Mouse (Mus musculus) stomach, postnatal 0 days (tissue): ENCODE measurements at regions not wholly inside any gene's neighbourhood (a gene's known extent, or its start where the extent isn't known, plus 50 kb on each side); places are given as distances from the start of the nearest gene placed in this dataset.

Experiments used
- ATAC-seq: fragments of 200-750 bp; cut with Nextera tagmentation; 2 replicates; pipeline ENCODE4 v1.8.0; 2017; ENCODE audit not compliant: low FRiP score, low TSS enrichment
- DNase-seq: peaks from one replicate; pipeline ENCODE4 v3.0.0-alpha.2; 2016; ENCODE audit warnings: low spot score
- H3K27ac ChIP-seq: fragments of 300-500 bp; sonication (generic); replicated peaks from 2 replicates; pipeline ENCODE4 v1.5.1; 2014; ENCODE audit warnings: mild to moderate bottlenecking, control low read depth
- H3K27me3 ChIP-seq: fragments of 300-500 bp; sonication (generic); 2 replicates; pipeline ENCODE4 v1.6.1; 2014; ENCODE audit warnings: low read length; ENCODE audit not compliant: control insufficient read depth, insufficient read depth
- H3K36me3 ChIP-seq: fragments of 300-500 bp; sonication (generic); 2 replicates; pipeline ENCODE4 v1.6.1; 2014; ENCODE audit warnings: low read length, mixed read lengths; ENCODE audit not compliant: control insufficient read depth, insufficient read depth
- H3K4me1 ChIP-seq: fragments of 300-500 bp; sonication (generic); replicated peaks from 2 replicates; pipeline ENCODE4 v1.6.1; 2014; ENCODE audit warnings: antibody characterized with exemption; ENCODE audit not compliant: control insufficient read depth, insufficient read depth
- H3K4me2 ChIP-seq: fragments of 300-500 bp; sonication (generic); replicated peaks from 2 replicates; pipeline ENCODE4 v1.6.1; 2014; ENCODE audit warnings: low read depth, mild to moderate bottlenecking, control low read depth, moderate library complexity
- H3K4me3 ChIP-seq: fragments of 300-500 bp; sonication (generic); 2 replicates; pipeline ENCODE4 v1.5.1; 2014; ENCODE audit warnings: low read depth, low read length, control low read depth
- H3K9ac ChIP-seq: fragments of 300-500 bp; sonication (generic); 2 replicates; pipeline ENCODE4 v1.6.1; 2014; ENCODE audit warnings: mild to moderate bottlenecking, low read length, control low read depth, mixed read lengths
- H3K9me3 ChIP-seq: fragments of 300-500 bp; sonication (generic); 2 replicates; pipeline ENCODE4 v1.6.1; 2016; ENCODE audit warnings: low read length; ENCODE audit not compliant: control insufficient read depth
- CTCF ChIP-seq: IDR thresholded peaks from 2 replicates; pipeline ENCODE4 v1.5.1; 2016; ENCODE audit warnings: antibody characterized with exemption, low read depth, mild to moderate bottlenecking, moderate library complexity
- EP300 ChIP-seq: optimal IDR thresholded peaks from 2 replicates; pipeline ENCODE3; 2016; ENCODE audit warnings: antibody characterized with exemption
- WGBS: fragments of 180-500 bp; shearing (Covaris S2); extraction: QIAGEN DNeasy Blood & Tissue Kit; methylation state at CpG from one replicate; pipeline ENCODE4 v1.1.7; 2014; 5-methylcytosine and 5-hydroxymethylcytosine counted together

DNA sequence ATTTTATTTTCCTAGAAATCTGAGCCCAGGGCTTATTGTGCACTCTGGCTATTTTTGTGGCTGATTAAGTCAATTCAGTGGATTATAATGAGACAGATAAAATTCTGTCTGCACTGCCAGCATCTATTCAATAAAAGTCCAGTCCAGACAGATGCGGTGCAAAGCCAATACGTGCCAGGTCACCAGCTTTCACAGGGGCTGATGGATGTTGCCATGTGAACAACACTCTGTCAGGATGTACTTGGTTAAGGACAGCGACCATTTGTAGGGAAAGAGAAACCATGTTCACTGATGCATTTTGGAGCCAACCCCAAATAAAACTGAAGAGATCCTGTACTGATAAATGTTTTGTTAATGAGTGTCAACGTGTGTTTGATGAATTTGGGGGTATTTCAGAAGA is 285.0 kb upstream of the Gnpda2 start:
- no peak overlapping the region for H3K4me3 ChIP-seq
- WGBS: 64% methylated on average over 4 of the region's 4 CpGs
- TF ChIP-seq CTCF (no peak), EP300 (no peak)
- no peaks in the 10 kb centered on the region for H3K27me3 ChIP-seq
- DNase-seq: no peak
- no peaks in the 10 kb centered on the region for H3K9me3 ChIP-seq
- H3K4me1 ChIP-seq: no peaks in the 10 kb centered on the region
- H3K36me3 ChIP-seq: no peaks in the 10 kb centered on the region
- no peak for ATAC-seq
- H3K4me2 ChIP-seq: no peak overlapping the region
- no peak overlapping the region for H3K27ac ChIP-seq
- H3K9ac ChIP-seq: no peak overlapping the region

DNA sequence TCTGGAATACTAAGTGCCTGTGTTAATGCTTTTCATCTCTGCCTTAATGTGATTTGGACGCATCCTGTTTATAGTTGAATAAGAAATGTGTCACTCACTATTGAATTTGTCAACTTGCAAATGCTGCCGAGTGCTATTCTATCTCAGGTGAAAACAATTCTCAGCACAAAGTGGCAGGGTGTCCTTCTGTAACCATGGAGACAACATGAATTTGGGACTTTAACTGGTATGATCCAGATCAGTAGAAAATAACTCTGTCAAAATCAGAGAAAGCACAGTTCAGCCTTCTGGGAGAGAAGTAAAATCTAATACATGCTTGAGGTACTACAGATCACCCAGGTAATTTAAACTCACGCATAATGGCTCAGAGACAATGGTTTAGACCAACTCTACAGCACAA is 270.9 kb upstream of the Gnpda2 start:
- Histone ChIP-seq H3K4me1 (no peaks in the 10 kb centered on the region), H3K4me2 (no peak overlapping the region), H3K27ac (no peak overlapping the region), H3K9me3 (no peaks in the 10 kb centered on the region), H3K36me3 (no peaks in the 10 kb centered on the region), H3K27me3 (no peaks in the 10 kb centered on the region), H3K9ac (no peak overlapping the region), H3K4me3 (no peak overlapping the region)
- no peak for DNase-seq
- ATAC-seq: no peak
- TF ChIP-seq CTCF (no peak), EP300 (no peak)
- WGBS: 75% methylated on average over 3 of the region's 3 CpGs

DNA sequence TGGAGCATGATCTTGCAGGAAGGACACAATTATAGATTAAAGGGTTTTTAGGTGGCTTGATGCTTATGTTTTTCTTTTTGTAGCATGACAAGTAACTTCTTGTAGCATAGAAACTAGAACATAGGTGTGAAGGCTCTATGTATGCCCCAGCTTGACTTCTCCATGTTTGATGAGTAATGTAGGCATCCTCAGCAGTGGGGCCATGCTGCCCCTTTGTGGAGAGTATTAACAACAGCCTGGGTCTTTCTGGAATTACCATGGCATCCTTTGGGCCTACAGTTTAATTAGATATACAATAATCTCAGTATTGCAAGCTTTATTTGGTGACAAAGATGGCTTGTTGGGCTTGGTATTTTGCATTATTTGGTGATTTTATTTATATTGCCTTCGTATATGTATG is 252.7 kb upstream of the Gnpda2 start:
- 41% methylated on average over 1 of the region's 1 CpGs for WGBS

DNA sequence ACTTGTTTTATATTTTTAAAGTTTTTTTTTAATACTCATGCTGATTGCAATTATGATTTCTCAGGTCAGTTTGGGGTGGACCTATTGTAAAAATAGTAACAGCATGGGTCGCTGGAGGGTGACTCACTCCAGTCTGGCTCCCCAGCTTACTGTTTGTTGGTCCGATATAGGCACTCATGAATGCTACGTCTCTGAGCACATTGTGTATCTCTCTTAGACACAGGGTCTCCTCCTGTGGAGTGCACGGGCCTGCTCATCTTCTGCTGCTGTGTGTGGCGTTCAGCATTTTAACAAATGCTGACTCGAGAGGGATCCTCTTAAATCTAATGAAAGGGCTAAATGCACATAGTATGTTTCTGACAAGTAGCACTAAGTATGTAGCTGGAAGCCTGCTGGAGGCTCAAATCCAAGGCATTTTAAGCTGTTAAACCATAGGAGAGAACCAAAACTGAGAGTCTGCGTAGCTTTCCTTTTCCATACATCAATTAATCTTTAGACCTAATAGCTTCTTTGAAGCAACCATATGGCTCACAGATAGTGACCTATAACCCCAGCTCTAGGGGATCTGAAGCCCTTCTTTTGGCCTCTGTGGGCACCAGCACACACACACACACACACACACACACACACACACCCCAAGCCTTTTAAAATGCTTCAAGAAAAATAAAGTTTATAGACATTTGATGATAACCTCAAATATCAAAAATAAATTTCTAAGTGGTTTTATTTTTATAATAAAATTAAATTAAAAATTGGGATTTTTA is 246.0 kb upstream of the Gnpda2 start:
- TF ChIP-seq CTCF: no peak
- TF ChIP-seq EP300: no peak
- WGBS: 68% methylated on average over 7 of the region's 7 CpGs
- Histone ChIP-seq H3K4me3 (no peak overlapping the region), H3K9ac (no peak overlapping the region), H3K9me3 (no peaks in the 10 kb centered on the region), H3K27ac (no peak overlapping the region), H3K36me3 (no peaks in the 10 kb centered on the region), H3K27me3 (no peaks in the 10 kb centered on the region), H3K4me1 (no peaks in the 10 kb centered on the region), H3K4me2 (no peak overlapping the region)
- no peak for DNase-seq
- no peak for ATAC-seq

More for the DNA sequence above, 252.7 kb upstream of the Gnpda2 start:
- Histone ChIP-seq H3K9me3 (no peaks in the 10 kb centered on the region), H3K9ac (no peak overlapping the region), H3K27me3 (no peaks in the 10 kb centered on the region), H3K36me3 (no peaks in the 10 kb centered on the region), H3K4me1 (no peaks in the 10 kb centered on the region), H3K27ac (no peak overlapping the region), H3K4me2 (no peak overlapping the region), H3K4me3 (no peak overlapping the region)
- TF ChIP-seq CTCF: 0 out of 2 replicates have a peak, but pooled peaks have one; percentile 16
- TF ChIP-seq EP300: no peak
- ATAC-seq (no peak), DNase-seq (no peak)

DNA sequence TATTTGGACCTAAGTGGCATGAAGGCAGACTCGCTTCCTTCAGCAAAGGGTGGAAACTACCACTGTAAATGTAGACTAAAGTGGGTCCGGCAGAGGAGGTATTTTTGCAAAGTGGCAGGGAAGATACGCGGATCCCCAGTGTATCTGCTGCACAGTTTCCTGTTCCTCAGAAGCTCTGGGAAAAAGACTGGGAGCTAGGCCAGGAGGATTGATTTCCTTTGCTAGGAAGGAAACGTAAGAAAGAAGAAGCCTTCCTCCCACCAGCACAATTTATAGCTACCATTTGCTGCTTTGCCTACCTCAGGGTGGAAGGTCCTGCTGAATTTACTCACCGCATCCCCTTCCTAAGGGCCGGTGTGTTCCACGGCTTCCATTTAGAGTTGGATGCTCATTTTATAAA is 244.2 kb upstream of the Gnpda2 start:
- no peak for DNase-seq
- H3K27me3 ChIP-seq: no peaks in the 10 kb centered on the region

DNA sequence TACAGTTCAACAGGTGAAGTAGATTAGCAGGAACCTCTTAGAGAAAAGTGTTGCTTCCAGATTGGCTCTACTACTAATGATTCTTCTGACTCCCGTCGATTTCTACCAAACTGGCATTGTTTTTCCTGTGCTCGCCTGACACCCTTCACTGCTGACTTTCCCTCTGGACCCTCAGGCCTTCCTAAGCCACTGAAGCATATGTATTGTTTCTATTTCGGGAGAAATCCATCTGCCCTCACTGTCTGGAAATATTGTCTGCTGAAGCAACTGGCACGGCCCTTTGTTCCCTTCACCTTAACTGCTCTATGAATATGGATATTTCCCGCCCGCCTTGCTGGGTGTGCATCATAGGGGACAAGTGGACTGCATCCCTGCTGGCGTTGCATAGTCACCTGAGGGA is 243.0 kb upstream of the Gnpda2 start:
- no peaks in the 10 kb centered on the region for H3K27me3 ChIP-seq
- H3K4me2 ChIP-seq: no peak overlapping the region
- H3K9me3 ChIP-seq: no peaks in the 10 kb centered on the region
- H3K27ac ChIP-seq: no peak overlapping the region
- ATAC-seq (no peak), DNase-seq (no peak)
- TF ChIP-seq EP300 (no peak), CTCF (no peak)
- no peak overlapping the region for H3K9ac ChIP-seq
- H3K4me3 ChIP-seq: no peak overlapping the region
- no peaks in the 10 kb centered on the region for H3K4me1 ChIP-seq
- 82% methylated on average over 8 of the region's 8 CpGs for WGBS
- no peaks in the 10 kb centered on the region for H3K36me3 ChIP-seq

More for the DNA sequence above, 244.2 kb upstream of the Gnpda2 start:
- ATAC-seq: no peak
- 89% methylated on average over 8 of the region's 8 CpGs for WGBS
- H3K36me3 ChIP-seq: no peaks in the 10 kb centered on the region
- no peak overlapping the region for H3K9ac ChIP-seq
- H3K4me2 ChIP-seq: no peak overlapping the region
- no peak overlapping the region for H3K27ac ChIP-seq
- no peaks in the 10 kb centered on the region for H3K4me1 ChIP-seq
- no peaks in the 10 kb centered on the region for H3K9me3 ChIP-seq
- no peak overlapping the region for H3K4me3 ChIP-seq
- TF ChIP-seq EP300 (no peak), CTCF (no peak)
